Mouse (Mus musculus) gastrocnemius, postnatal 36 days (tissue): ENCODE measurements around the gene Myo9a. TPM values are rescaled to one million over a fixed set of nuclear protein-coding genes. Genes with fewer than 3 reads are reported as not detected.
"Not testable (repeated sequence)": the region's sequence is repeated elsewhere in the genome, so short reads cannot be mapped to it uniquely, and the experiment has no call there.

Source experiments
- DNase-seq, 2 experiments: peaks; one replicate each; pipeline ENCODE4 v3.0.0; 2022
- intact Hi-C: fragments of 180-260 bp; cut with DNase I; formaldehyde crosslinking; loops from one replicate; pipeline ENCODE4 v1.15.1; 2025
- total RNA-seq, 2 experiments: library from RNA; stranded (reverse); gene quantifications; 2 replicates each; pipeline ENCODE4 v1.2.3; 2021

The Myo9a gene
- total RNA-seq, 2 experiments from 2014 or later: 7.4 to 8.3 TPM

DNA sequence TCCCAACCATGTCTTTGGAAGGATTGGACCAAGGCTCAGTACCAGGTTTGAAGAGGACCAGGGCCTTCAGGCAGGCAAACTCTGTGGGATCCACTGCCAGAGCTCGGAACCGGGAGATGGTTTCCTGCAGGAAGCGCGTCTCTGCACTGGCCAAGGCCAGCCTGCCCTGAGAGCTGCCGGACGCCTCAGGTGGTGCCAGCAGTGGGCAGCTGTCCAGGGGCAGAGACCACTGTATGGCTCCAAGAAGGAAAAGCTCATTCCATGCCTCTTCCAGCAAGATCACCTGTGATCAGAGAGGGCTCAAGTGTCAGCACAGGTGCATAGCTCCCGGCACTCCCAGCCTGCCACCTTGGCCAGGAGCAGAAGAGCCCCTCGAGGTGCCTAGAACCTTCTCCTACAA, 196.6 kb downstream of the Myo9a start:
- DNase-seq: no peak
- intact Hi-C loops: no loop called here

- intact Hi-C loops: no loop called here
- DNase-seq: no peak
Measured at GRCm38 (mm10) chr9:59948226-59948625, 197.5 kb downstream of the Myo9a start.

DNA sequence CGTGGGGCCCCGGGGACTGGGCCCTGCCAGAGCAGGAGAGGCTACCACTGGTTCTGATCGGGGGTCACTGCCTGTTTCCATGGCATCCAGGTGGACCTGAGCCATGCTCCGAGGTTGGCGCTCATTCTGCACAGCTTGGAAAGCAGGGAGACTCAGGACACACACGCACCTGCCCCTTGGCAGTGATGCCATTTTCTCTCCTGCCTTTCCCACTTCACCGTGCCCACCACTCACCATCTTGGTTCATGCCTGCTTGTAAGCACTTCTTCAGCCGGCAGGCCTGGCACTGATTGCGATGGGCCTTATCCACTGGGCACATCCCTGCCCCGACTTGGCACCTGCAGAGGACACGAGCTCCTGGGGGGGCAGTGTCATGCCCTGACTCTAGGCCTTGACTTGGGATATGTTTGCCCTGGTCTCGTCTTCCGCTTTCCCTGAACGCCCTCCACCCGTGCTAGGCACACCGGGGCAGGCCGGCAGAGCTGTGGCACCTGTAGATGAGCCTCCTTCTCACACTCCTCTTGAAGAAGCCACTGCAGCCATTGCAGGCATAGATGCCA, 198.1 kb downstream of the Myo9a start:
- DNase-seq: no peak

GRCm38 (mm10) chr9:59949511-59949910, 198.8 kb downstream of the Myo9a start:
- intact Hi-C loops: no loop called here
- no peak for DNase-seq

More for the DNA sequence above, 198.1 kb downstream of the Myo9a start:
- intact Hi-C loops: no loop called here

DNA sequence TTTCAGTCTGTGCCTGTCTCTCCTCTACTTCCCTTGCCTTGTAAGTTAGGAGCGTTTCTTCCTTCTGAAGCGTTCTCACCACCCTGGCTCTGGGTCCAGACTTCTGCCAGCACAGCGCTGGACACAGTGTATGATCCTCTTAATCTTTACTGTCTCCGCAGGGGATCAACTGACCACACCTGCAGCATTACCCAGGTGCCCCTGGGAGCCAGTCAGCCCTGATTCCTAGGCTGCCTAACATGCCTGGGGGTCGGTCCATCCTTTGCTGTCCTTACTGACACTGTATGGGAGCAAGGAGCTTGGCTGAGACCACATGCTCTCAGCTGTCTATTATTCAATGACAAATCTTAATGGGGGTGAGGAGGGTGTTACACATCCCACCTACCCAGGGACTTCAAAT, 199.3 kb downstream of the Myo9a start:
- no peak for DNase-seq
- intact Hi-C loops: no loop called here

DNA sequence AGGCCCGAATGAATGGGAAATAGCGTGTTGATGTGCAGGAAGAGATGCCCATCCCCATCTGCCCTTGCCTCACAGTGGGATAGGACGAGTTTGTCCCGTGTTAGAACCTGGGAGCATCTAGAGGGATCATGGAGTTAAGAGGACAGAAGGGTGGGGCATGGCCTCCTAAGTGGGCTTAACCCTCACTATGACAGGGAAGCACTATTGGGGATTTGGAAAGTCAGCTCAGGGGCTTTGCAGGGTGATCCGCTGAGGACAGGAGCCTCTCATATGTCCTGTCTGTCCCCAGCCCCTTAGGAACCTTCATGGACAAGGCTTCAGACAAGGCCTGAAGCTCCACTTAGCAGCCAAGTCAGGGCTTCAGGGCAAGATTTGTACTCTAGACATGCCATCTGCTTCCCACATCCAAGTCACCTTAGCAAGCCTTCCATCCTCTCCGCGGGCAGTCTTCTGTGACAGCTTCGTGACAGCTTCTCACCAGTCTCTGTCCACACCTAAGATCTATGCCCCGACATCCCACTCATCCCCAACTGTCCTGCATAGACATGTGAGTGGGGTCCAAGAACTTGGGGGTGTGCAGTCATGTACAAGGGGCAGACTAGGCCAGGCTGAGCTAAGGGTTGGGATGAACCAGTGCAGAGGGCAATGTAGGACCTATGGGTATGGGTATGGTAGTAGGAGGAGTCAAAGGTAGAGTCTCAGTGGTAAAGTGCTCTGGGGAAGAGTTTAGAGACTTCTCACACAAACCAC, 200.5 kb downstream of the Myo9a start:
- intact Hi-C loops: no loop called here
- DNase-seq: no peak

- DNase-seq: no peak
- intact Hi-C loops: no loop called here
Measured at GRCm38 (mm10) chr9:59951943-59952342, 201.2 kb downstream of the Myo9a start.

- intact Hi-C loops: no loop called here
Measured at GRCm38 (mm10) chr9:59952515-59953070, 201.9 kb downstream of the Myo9a start.

GRCm38 (mm10) chr9:59953556-59953955, 202.9 kb downstream of the Myo9a start:
- no peak for DNase-seq
- intact Hi-C loops: no loop called here

More at GRCm38 (mm10) chr9:59952515-59953070, 201.9 kb downstream of the Myo9a start:
- DNase-seq: no peak

DNA sequence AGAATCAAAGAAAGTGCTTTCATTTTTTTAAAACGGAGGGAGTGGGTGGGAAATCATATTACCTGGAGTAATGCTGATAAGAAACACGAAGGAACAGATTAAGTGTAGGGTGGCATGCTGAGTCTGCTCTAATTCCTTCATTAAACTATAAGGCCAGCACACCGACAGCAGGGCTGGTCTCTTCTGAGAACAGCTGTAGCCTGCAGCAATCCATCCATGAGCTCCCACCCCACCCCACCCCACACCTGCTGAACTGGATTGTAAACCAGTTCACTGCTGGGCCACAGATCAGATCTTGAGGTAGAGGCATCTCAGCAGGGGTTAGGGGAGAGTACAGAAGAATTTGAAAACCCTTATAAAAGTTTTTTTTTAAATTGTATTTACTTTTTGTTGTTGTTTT, 204.5 kb downstream of the Myo9a start:
- intact Hi-C loops: no loop called here
- DNase-seq: no peak

DNA sequence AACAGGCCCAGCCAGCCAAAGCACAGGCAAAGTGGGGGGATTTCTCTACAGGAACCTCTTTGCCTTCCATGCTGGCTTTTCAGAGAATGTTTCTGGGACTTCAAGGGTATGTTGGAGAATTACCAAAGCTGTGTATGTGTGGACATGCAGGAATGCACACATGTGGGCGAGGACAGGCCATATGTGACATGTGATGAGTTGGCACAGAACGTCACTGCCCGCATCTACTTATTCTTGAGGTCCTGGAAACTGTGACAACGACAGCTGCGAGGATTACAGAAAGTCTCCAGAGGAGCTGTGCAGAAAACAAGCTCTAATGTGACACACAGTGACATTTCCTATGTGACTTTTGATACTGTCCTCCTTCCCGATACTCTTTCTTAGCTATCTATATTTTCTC, 205.0 kb downstream of the Myo9a start:
- DNase-seq: no peak
- intact Hi-C loops: no loop called here

GRCm38 (mm10) chr9:59956496-59956895, 205.8 kb downstream of the Myo9a start:
- no peak for DNase-seq
- intact Hi-C loops: no loop called here

DNA sequence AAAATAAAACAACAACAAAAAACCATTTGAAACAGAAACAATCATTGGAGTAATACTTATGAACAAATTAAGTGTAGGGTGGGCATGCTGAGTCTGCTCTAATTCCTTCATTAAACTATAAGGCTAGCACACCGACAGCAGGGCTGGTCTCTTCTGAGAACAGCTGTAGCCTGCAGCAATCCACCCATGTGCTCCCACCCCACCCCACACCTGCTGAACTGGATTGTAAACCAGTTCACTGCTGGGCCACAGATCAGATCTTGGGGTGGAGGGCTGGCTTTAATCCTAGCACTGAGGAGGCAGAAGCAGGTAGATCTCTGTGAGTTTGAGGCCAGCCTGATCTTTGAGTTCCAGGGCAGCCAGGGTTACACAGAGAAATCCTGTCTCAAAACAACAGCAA, 207.4 kb downstream of the Myo9a start:
- intact Hi-C loops, DNase-seq: not testable (repeated sequence)

DNA sequence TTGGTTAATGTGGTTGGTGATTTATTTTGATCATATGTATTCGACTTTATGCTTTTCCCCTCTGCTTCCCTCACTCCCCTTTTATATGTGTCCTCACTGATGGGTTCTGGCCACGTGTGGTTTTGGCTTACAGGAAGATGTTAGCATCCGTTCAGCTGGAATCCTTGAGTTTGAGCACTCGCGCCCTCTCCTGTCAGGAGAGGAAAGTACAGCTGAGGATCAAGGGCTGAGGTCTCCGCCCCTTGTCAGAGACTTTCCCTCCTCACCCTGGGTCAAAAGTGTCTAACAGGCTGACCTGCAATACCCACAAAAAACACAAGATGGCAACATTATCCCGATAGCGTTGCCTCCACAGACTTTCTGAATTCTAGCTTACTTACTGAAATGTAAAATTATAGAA, 208.6 kb downstream of the Myo9a start:
- intact Hi-C loops: no loop called here
- peak; percentile 65 to 72 for DNase-seq

GRCm38 (mm10) chr9:59960559-59960958, 209.9 kb downstream of the Myo9a start, which contains the start of gene Nr2e3:
Nr2e3 (minus strand) TSS chr9:59960659.
- DNase-seq: no peak
- intact Hi-C loops: loop anchor here (5.0 to 10.0 kb wide), 2 partner anchors 127 to 274 kb away; no protein-coding TSS in a partner anchor

- DNase-seq: no peak
- intact Hi-C loops: loop anchor here (5.0 to 10.0 kb wide), 2 partner anchors 126 to 273 kb away; no protein-coding TSS in a partner anchor
Measured at GRCm38 (mm10) chr9:59961201-59961955, 210.7 kb downstream of the Myo9a start.

DNA sequence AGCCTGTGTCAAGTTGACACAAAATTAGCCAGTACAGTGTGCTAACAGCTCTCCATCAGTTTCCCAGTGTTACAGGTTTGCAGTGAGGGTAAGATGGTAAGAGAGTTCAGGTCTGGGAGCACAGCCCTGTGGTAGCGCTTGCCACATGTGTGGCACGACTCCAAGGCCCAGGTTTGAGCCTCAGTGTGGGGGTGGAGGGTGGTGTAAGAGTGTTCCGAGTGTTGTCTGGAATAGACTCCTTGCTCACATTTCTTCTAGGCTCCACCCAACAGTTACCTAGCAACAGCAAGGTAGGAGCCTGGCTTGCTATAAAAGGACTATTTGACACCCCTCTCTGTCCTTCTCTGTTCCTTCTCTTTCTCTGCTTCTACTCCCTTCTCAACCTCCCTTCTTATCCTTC, 213.7 kb downstream of the Myo9a start:
- intact Hi-C loops: loop anchor here (5.0 to 10.0 kb wide), 2 partner anchors 123 to 270 kb away; no protein-coding TSS in a partner anchor

GRCm38 (mm10) chr9:59965046-59965445, 214.3 kb downstream of the Myo9a start:
- intact Hi-C loops: loop anchor here (5.0 to 10.0 kb wide), 2 partner anchors 243 to 270 kb away; no protein-coding TSS in a partner anchor
- no peak for DNase-seq

More for the DNA sequence above, 213.7 kb downstream of the Myo9a start:
- no peak for DNase-seq

GRCm38 (mm10) chr9:59969383-59969782, 218.7 kb downstream of the Myo9a start:
- DNase-seq: no peak
- intact Hi-C loops: loop anchor here (5.0 to 10.0 kb wide), 2 partner anchors 247 to 265 kb away; no protein-coding TSS in a partner anchor

DNA sequence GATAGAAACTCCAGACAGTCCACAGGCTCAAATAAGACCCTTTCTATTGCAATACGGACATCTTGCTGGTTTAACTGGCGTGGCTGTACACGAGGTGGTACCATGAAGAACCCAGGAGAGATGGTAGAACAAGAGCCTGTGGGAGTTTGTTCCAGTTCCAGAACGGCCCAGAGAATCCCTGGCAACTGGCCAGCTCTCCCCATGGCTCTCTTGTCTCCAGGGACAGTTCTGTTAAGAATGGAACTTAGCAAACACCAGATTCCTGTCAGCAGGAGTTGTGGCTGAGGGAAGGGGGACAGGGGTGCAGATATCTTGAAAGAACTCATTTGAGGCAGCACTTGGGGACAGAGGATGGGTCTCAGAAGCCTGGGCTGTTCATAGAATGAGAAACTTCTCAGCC, 220.6 kb downstream of the Myo9a start:
- no peak for DNase-seq
- intact Hi-C loops: no loop called here
